Mouse (Mus musculus): Measurements from ENCODE around the gene Mxi1.
A peak's percentile ranks its signal among the peaks of the same experiment; 100 is the strongest.

The Mxi1 gene

DNA sequence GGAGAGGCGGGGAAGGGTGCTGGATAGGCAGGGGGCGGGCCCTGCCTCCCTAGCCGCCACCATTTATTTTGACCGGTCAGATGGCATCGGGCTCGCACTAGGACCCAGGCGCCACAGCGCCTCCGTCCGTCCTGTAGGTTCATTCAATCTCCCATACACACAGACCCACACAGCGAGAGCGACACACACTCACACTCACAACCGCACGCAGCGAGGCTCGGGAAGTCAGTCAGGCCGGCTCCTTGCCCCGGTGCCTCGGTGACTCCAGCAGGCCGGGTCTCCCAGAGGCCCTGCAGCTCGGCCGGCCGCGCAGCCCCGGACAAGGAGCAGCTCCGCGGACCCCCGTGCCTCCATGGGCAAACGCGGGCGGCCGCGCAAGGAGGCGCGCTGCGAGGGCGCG is at the start of gene Mxi1:
Gene Mxi1, plus strand, starts transcription at position 171 of the 400 bp plus-strand sequence.
- peak; percentile 78 to 89 for DNase-seq (ENCODE audit: low spot score in 2 of 2)

DNA sequence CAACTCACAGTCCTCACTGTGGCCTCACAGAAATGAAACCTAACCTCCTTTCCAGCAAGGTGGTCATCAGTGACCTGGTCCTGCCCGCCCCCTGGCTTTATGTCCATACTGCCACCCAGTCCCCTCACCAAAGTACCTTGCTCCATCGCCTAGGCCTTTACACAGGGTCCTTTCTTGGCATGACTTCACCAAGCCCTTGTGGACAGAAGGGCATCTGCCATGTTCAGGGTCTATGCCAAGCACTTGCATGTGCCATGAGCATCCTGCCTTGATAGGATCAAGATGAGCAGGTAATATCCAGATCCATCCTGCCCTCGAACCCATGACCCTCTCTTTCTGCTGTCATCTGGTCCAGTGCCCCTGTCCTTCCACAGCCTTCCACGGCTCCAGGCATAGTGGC is 49.5 kb upstream of the Mxi1 start:
- no peak for DNase-seq (ENCODE audit: low spot score in 2 of 2)

DNA sequence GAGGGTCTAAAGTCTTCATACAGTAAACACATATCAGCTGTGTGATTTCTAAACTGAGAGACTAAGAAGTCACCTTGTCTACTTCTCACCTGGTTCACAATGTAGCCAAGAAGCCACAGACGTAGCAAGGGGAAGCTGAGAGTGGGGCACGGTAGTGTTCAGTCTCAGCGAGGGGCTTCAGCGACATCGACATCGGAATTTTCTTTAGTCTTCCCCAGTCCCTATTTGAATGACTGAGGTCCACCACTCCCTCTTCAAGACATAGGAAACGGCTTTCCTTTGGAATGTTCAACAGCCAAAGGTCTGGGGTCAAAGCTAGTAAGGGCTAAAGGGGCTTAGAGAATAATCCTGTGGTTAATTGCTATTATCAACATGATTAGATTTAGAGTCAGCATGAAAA is 48.3 kb upstream of the Mxi1 start:
- DNase-seq (ENCODE audit: low spot score in 2 of 2) = no peak

GRCm38 (mm10) chr19:53263859-53264733 is 46.2 kb upstream of the Mxi1 start:
- no peak for DNase-seq (ENCODE audit: low spot score in 2 of 2)

DNA sequence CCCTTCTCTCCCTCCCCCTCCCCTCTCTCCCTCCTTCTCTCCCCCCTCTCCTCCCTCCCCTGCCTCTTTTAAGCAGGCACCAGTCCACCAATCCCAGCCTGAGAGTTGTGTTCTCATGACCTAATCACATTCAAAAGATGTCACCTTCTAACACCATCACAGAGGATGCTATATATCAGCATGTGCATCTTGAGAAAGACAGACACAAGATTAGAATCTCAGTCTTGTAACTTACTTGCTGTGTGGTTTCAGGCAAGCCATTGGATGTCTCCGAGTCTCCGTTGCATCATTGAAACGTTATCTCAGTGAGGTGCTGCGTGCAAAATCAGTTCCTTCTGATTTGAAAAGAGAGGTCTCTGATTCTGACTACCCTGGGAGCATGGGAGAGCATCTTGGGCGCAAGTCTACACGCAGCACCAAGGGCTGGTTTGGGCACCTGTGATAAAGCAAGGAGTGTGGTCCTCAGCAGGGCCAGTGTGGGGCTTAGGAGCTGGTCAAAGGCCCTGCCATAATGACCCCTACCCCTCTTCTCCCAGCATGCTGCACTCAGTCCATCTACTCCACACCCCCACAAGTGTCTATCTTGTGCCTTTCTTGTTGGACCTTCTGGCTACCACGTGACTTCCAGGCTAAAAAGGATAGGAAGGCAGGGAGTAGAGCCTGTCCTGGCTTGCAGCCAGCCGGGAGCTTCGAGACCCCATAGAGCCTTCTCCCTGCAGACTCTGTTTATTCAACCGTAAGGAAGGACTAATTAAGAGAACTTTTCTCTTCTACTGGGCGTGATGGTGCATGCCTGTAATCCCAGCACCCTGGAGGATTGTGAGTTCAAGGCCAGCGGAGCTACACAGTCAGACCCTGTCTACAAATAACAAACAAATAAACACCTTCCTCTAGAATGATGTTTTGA is 45.2 kb upstream of the Mxi1 start:
- no peak for DNase-seq (ENCODE audit: low spot score in 2 of 2)

DNA sequence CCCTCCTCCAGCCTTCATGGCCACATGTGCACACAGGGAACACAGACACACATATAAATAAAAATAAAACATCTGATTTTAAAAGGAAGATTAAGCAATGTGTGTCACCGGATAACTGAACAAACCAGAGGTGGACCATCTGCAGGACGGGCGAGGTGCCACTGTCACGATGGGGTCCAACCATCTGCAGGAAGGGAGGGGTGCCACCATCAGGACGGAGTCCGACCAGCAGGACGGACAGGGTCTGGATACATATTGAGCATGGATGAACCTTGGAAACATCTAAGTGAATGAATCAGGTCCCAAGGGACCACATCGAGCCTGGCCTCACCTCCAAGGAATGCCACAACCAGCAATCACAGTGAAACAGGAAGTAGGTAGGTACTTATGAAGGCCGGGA is 43.0 kb upstream of the Mxi1 start:
- DNase-seq (ENCODE audit: low spot score in 2 of 2) = no peak

- no peak for DNase-seq (ENCODE audit: low spot score in 2 of 2)
Measured at GRCm38 (mm10) chr19:53273055-53273722, 37.1 kb upstream of the Mxi1 start.

GRCm38 (mm10) chr19:53273781-53274428 is 36.4 kb upstream of the Mxi1 start:
- DNase-seq (ENCODE audit: low spot score in 2 of 2) = no peak

DNA sequence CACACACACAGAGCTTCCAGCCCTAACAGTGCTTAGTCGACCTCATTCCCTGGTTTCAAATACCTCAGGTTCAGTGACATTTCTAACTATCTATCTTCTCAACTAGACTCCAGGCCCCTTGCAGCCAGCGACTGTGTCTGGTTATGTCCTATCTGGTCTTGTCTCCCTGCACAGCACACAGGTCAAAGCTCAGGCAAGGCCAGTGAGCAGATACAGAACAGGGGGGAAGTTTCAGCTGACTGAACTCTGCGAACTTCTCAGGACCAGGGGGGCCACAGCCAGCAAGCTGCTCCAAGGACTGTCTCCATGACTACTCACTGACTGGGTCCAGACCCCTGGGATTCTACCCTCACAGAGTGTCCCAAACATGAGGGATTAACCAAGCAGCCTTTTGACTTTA is 35.1 kb upstream of the Mxi1 start:
- no peak for DNase-seq (ENCODE audit: low spot score in 2 of 2)

DNA sequence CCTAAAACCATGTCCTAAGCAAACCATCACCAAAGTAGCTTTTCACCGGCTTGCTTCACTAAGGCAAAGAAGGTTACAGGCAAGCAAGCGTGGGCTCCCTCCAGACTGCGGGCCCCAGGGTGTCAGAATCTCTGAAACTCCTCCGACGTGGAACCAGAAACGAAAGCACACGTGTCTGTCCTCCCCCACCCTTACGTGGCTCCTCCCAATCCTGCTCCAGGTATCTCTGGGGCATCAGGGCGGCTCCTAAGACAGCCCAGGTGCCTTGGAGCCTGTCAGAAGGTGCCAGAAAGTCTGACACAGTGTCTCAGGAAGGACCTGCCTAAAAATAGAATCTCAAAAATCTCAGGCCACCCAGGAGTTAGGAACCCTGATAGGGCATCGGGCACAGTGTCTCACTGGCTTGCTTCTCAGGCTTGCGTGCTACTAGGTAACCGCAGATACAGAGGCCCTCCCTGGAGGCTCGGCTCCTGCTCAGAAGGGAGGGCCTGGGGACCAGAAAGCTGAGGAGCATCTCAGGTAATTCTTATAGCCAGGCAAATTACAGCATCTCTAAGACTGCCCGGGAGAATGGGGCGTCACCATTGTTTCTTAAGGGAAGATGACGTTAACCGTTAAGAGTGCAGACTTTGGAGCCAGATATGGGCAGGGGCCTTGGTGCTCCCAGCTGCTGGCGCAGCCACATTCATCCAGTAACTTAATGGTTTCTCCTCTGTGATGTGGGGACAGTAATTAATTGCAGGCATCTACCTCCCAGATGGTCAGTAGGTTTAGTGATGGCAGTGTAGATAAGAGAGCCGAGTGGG is 33.2 kb upstream of the Mxi1 start:
- no peak for DNase-seq (ENCODE audit: low spot score in 2 of 2)

DNA sequence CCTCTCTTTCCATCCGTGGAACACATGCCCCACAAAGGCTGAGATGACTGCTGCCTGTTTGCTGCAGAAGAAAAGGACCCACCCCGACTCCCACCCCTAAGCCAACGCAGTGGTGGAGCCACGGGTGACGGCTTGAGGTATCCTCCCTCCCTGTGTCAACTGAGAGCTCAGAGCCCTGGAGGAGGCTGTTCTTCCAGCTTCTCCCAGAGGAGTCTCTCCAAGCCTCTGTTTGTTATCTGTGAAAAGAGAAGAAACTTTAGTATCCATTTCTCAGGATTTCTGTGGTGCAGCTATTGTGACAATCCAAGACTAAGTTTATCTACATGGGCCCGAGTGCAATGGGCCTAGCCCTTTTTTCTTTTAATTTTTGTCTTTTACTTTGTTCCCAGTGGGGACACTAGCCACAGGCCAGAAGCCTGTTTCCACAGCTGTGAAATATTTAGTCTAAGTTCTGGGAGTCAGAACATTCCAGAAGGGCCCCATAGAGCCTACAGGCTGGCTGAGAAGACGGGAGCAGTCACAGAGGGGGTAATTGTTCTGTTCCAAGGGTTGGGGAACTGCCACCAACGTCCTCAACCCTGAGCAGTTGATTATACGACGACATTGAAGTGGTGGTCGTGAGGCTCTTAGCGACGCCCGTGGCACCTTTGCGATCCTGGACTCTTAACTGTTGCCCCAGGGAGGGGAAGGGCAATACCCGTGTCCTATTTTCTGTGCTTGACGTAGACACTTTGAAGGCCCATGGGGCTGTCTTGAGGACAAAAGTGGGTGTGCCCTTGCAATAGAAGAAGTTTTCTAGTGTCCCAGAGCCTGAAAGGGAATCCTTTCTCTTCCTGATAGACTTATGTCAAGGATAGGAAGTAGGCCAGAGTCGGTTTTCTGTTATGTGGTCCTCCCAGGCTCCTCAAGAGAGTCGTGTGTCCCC is 31.6 kb upstream of the Mxi1 start:
- DNase-seq (ENCODE audit: low spot score in 2 of 2) = no peak

DNA sequence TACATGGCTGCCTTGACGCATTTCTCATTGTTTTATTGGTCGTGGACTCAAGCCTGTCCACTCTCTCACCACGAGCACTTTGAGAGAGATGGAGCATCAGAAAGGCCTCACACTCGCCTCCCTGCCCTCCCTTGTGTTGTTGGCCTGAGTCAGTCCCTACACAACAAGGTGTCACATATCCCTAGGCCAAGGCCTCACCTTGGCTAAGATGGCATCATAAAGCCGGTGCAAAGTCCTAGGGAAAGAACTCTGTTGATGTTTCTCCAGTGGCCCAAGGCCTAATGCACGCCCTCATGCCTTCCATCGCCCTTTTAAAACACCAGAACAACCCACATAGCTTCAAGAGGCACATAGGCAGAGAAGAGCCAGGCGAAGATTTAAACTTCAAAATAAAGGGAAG is 30.1 kb upstream of the Mxi1 start:
- no peak for DNase-seq (ENCODE audit: low spot score in 2 of 2)

GRCm38 (mm10) chr19:53282571-53282970 is 27.7 kb upstream of the Mxi1 start:
- DNase-seq (ENCODE audit: low spot score in 2 of 2) = no peak

DNA sequence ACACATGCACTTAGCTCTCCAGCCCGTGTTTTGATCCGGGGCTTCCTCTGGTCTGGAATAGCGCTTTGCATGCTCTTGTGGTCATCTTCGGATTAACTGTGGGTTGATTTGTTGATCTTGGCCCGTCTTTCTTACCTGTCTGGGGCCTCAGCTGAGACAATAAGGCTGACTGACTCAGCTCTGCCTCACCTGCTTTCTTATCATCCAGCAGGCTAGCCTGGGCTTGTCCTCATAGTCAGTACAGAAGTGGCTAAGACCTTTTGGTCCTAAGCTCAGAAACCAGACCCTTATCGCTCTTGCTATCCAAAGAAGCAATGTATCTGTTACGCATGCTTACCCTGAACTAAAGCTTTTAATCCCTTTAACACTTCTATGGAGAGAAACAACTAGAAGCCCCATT is 26.6 kb upstream of the Mxi1 start:
- DNase-seq (ENCODE audit: low spot score in 2 of 2) = no peak

DNA sequence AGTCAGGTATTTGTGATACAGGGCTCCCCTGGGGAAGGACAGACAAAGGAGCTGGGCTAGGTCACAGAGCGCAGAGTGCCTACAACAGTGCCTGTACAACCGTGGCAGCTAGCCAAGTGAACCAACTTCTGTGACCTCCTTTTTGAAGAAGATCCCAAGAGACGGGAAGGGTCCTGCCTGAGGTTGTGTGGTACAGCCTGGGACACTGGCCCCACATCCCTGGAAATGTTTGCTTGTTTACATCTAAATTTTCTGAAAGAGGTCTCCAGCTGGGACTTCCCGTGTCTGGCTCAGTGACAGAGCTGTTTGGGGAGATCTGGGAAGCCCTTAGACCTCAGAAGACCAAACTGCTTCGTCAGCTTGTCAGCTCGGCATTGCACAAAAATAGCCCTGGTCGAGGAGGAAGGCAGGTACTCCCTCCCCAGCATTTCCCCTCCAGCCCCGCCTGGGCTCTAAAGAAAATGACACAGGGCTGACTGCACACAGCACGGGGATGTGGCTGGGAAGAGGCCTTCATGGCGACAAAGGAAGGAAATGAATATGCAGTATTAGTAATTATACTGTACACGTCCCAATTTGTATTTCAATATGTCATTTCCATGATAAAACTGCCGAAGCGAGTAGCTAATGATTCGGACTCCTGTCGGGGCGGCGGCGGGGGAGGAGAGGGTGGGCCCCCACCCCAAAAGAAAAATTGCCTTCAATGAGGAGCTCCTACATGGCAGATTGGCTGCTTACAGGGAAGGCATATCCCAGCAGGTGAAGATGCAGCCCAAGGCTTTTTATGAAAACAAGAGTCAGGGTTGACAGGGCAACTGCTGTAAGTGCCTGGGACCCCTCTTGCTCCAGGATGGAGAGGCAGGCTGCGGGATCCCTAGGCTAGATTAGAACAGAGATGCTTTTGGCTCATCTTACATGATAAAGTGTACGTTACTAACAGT is 25.8 kb upstream of the Mxi1 start:
- no peak for DNase-seq (ENCODE audit: low spot score in 2 of 2)

GRCm38 (mm10) chr19:53296331-53297254 is 13.7 kb upstream of the Mxi1 start:
- DNase-seq (ENCODE audit: low spot score in 2 of 2) = no peak

DNA sequence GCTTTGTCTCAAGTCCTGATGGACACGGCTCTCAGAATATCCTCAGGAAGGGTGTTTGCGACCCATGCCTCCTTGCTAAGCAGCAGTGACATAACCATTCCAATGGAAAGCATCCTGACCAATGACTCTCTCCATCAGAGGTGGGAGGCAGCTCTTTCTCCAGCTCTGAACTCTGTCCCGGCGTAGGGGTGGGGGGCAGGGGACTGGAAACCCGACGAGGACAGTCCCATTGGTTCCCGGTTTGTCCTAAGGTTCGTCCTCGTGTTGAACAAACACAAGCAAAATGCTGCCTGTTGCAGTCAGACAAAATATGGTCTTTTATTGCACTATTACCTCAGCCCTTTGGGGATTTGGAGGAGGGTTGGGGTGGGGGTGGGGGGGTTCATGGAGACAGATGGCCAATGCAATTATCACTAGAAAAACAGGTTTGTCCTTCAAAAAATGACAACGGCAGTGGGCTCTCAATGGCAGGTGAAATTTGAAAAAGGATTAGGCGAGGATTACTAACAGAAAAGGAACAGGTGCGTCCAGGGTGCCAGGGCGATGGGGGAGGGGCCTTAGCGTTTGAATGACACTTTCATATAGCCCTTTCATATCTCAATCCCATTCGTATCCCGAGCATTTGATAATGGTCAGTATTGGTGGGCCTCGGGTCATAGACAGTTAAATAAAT is 11.0 kb upstream of the Mxi1 start:
- no peak for DNase-seq (ENCODE audit: low spot score in 2 of 2)
